Comparison of ENCODE assay signal across 14 mouse cellular contexts in genomic region chr17:34511723-34512122, GRCm38 (mm10). TPM values are rescaled to one million over a fixed set of nuclear protein-coding genes. Genes with fewer than 3 reads are reported as not detected.
DNase-seq lines count a peak whose midpoint lies in the region; ATAC-seq and TF ChIP-seq lines count a peak whose summit lies in the region.
"Not testable (repeated sequence)": the region's sequence is repeated elsewhere in the genome, so short reads cannot be mapped to it uniquely, and the experiment has no call there.
"Had no signal": no experiment of that assay in that cellular context is flagged by ENCODE, and none has a peak within 500 bp of the region (broad histone marks: within the 10 kb centered on the region; RNA-seq: fewer than 3 reads in every experiment).

No protein-coding gene starts in this region.

- not testable (repeated sequence) for H3K4me2 ChIP-seq in liver, postnatal 0 days (ENCODE audit: low read depth, low read length); midbrain, embryonic 14.5 days (ENCODE audit: low read length)

- WGBS in heart, embryonic 10.5 days: 29% methylated on average over 1 of the region's 1 CpGs
- 44% methylated on average over 1 of the region's 1 CpGs for WGBS in liver, postnatal 0 days (ENCODE audit: insufficient replicate concordance)
- WGBS in midbrain, embryonic 14.5 days: 67% methylated on average over 1 of the region's 1 CpGs

- not testable (repeated sequence) for H3K36me3 ChIP-seq in heart, embryonic 10.5 days; liver, postnatal 0 days (replicated peaks; ENCODE audit: insufficient read depth, low read length); midbrain, embryonic 14.5 days (ENCODE audit: control insufficient read depth, insufficient read depth, low read length)

- H3K9me3 ChIP-seq in heart, embryonic 10.5 days; liver, postnatal 0 days (ENCODE audit: low read length); midbrain, embryonic 14.5 days (ENCODE audit: control insufficient read depth, low read length): not testable (repeated sequence)

- peak; percentile 24 for DNase-seq in CD4-positive, CD25-positive, alpha-beta regulatory T cell, adult 2 months (ENCODE audit: low read depth, low spot score)
- DNase-seq in R1 (ENCODE audit: low read depth, low spot score): peak; percentile 52
- DNase-seq in embryo, embryonic 11 days: peak; percentile 8
- DNase-seq in heart, embryonic 10.5 days (ENCODE audit: low spot score): peak; percentile 54
- DNase-seq in kidney, postnatal 14 days: peak; percentile 6
- not testable (repeated sequence) for DNase-seq in liver, postnatal 0 days
- peak; percentile 2 for DNase-seq in midbrain, embryonic 14.5 days

- TF ChIP-seq CTCF in liver, postnatal 0 days (IDR thresholded peaks at IDR 0.05; ENCODE audit: low read depth): peak; percentile 41

- H3K4me1 ChIP-seq in heart, embryonic 10.5 days; liver, postnatal 0 days (ENCODE audit: insufficient read depth); midbrain, embryonic 14.5 days (ENCODE audit: control insufficient read depth, insufficient read depth, low read length): not testable (repeated sequence)

- H3K27ac ChIP-seq in heart, embryonic 10.5 days; liver, postnatal 0 days (ENCODE audit: low read depth); midbrain, embryonic 14.5 days (replicated peaks; ENCODE audit: low read depth, low read length): not testable (repeated sequence)

- not testable (repeated sequence) for H3K4me3 ChIP-seq in heart, embryonic 10.5 days; liver, postnatal 0 days (ENCODE audit: low read depth, low read length); midbrain, embryonic 14.5 days (replicated peaks; ENCODE audit: low read depth, low read length)

- ATAC-seq in liver, postnatal 0 days; midbrain, embryonic 14.5 days (ENCODE audit: low FRiP score, low TSS enrichment): not testable (repeated sequence)

- not testable (repeated sequence) for TF ChIP-seq EP300 in liver, postnatal 0 days (IDR thresholded peaks at IDR 0.05; ENCODE audit: low read depth)

- H3K9ac ChIP-seq in liver, postnatal 0 days (replicated peaks); midbrain, embryonic 14.5 days (replicated peaks; ENCODE audit: low read length): not testable (repeated sequence)

- H3K27me3 ChIP-seq in heart, embryonic 10.5 days (ENCODE audit: insufficient read depth, poor library complexity, severe bottlenecking); liver, postnatal 0 days (ENCODE audit: insufficient read depth, low read length); midbrain, embryonic 14.5 days (ENCODE audit: control insufficient read depth, insufficient read depth, low read length): not testable (repeated sequence)

RNA-seq across cellular contexts. Expression of gene Btnl6, which starts 5.4 kb away (rescaled TPM):
- not detected in 2 replicates for polyA plus RNA-seq in heart, embryonic 10.5 days (2016; fragmentation: Nextera tagmentation; extraction: Ambion mirVana)
- polyA plus RNA-seq in liver, postnatal 0 days (2015; fragmentation: Nextera tagmentation; extraction: Ambion mirVana): not detected in 2 replicates
- polyA plus RNA-seq in midbrain, embryonic 14.5 days (2014; fragmentation: Nextera tagmentation; extraction: Ambion mirVana): not detected in 2 replicates
- polyA plus RNA-seq: embryonic facial prominence, embryonic 12.5 days; erythroblast, embryonic 14.5 days; forebrain, embryonic 12.5 days; hindbrain, embryonic 14.5 days; midbrain, embryonic 15.5 days; myocyte; neural tube, embryonic 14.5 days had no signal

RNA-seq across cellular contexts. Expression of gene Btnl4, which starts 34.6 kb away (rescaled TPM):
- polyA plus RNA-seq in heart, embryonic 10.5 days (2016; fragmentation: Nextera tagmentation; extraction: Ambion mirVana): not detected in 2 replicates
- not detected in 2 replicates for polyA plus RNA-seq in liver, postnatal 0 days (2015; fragmentation: Nextera tagmentation; extraction: Ambion mirVana)
- polyA plus RNA-seq in midbrain, embryonic 14.5 days (2014; fragmentation: Nextera tagmentation; extraction: Ambion mirVana): not detected in 2 replicates
- polyA plus RNA-seq: embryonic facial prominence, embryonic 12.5 days; forebrain, embryonic 12.5 days; hindbrain, embryonic 14.5 days; midbrain, embryonic 15.5 days; myocyte; neural tube, embryonic 14.5 days had no signal

RNA-seq across cellular contexts. Expression of gene Notch4, which starts 52.3 kb away (rescaled TPM):
- polyA plus RNA-seq in heart, embryonic 10.5 days (2016; fragmentation: Nextera tagmentation; extraction: Ambion mirVana): 6.4 and 8.4 TPM in 2 replicates
- 1.1 and 1.6 TPM in 2 replicates for polyA plus RNA-seq in liver, postnatal 0 days (2015; fragmentation: Nextera tagmentation; extraction: Ambion mirVana)
- polyA plus RNA-seq in midbrain, embryonic 14.5 days (2014; fragmentation: Nextera tagmentation; extraction: Ambion mirVana): 9.9 and 10.3 TPM in 2 replicates
